Mouse (Mus musculus): ENCODE results near the gene Cacnb2. TPM values are rescaled to one million over a fixed set of nuclear protein-coding genes. Genes with fewer than 3 reads are reported as not detected.

Cacnb2 gene
- total RNA-seq, 2 experiments from 2014 or later = 0.70 to 1.4 TPM

- no peak for DNase-seq
- intact Hi-C loops (cut with DNase I; ENCODE audit: low total_unique reads) = no loop called here
These were observed 327.0 kb downstream of the Cacnb2 start for GRCm38 (mm10) chr2:14929866-14930265.

- no peak for DNase-seq
- intact Hi-C loops (cut with DNase I; ENCODE audit: low total_unique reads) = no loop called here
These were observed 329.1 kb downstream of the Cacnb2 start for GRCm38 (mm10) chr2:14931968-14932367.

- intact Hi-C loops (cut with DNase I; ENCODE audit: low total_unique reads) = no loop called here
These were observed 333.6 kb downstream of the Cacnb2 start for GRCm38 (mm10) chr2:14936492-14936891.

GRCm38 (mm10) chr2:14942261-14942660 is 339.4 kb downstream of the Cacnb2 start:
- intact Hi-C loops (cut with DNase I; ENCODE audit: low total_unique reads) = no loop called here
- no peak for DNase-seq

More at GRCm38 (mm10) chr2:14936492-14936891, 333.6 kb downstream of the Cacnb2 start:
- no peak for DNase-seq

GRCm38 (mm10) chr2:14943691-14944357 is 340.9 kb downstream of the Cacnb2 start:
- no peak for DNase-seq
- intact Hi-C loops (cut with DNase I; ENCODE audit: low total_unique reads) = no loop called here

- DNase-seq = no peak
- intact Hi-C loops (cut with DNase I; ENCODE audit: low total_unique reads) = no loop called here
These were observed 350.2 kb downstream of the Cacnb2 start for GRCm38 (mm10) chr2:14953090-14953489.

GRCm38 (mm10) chr2:14960963-14961488 is 358.1 kb downstream of the Cacnb2 start:
- intact Hi-C loops (cut with DNase I; ENCODE audit: low total_unique reads) = no loop called here
- no peak for DNase-seq

- intact Hi-C loops (cut with DNase I; ENCODE audit: low total_unique reads) = no loop called here
- no peak for DNase-seq
These were observed 358.6 kb downstream of the Cacnb2 start for GRCm38 (mm10) chr2:14961493-14961892.

GRCm38 (mm10) chr2:14984029-14984428 is 381.1 kb downstream of the Cacnb2 start:
- intact Hi-C loops (cut with DNase I; ENCODE audit: low total_unique reads) = no loop called here
- no peak for DNase-seq

- no peak for DNase-seq
- intact Hi-C loops (cut with DNase I; ENCODE audit: low total_unique reads) = no loop called here
These were observed 385.6 kb downstream of the Cacnb2 start for GRCm38 (mm10) chr2:14988451-14988850.

GRCm38 (mm10) chr2:14989350-14989749 is 386.5 kb downstream of the Cacnb2 start:
- intact Hi-C loops (cut with DNase I; ENCODE audit: low total_unique reads) = no loop called here
- DNase-seq = no peak

- intact Hi-C loops (cut with DNase I; ENCODE audit: low total_unique reads) = no loop called here
These were observed 389.6 kb downstream of the Cacnb2 start for GRCm38 (mm10) chr2:14992531-14992930.

GRCm38 (mm10) chr2:14996036-14996435 is 393.1 kb downstream of the Cacnb2 start:
- intact Hi-C loops (cut with DNase I; ENCODE audit: low total_unique reads) = no loop called here
- DNase-seq = no peak

More at GRCm38 (mm10) chr2:14992531-14992930, 389.6 kb downstream of the Cacnb2 start:
- DNase-seq = no peak

- DNase-seq = no peak
- intact Hi-C loops (cut with DNase I; ENCODE audit: low total_unique reads) = no loop called here
These were observed 394.9 kb downstream of the Cacnb2 start for GRCm38 (mm10) chr2:14997836-14998235.

- intact Hi-C loops (cut with DNase I; ENCODE audit: low total_unique reads) = no loop called here
- no peak for DNase-seq
These were observed 404.6 kb downstream of the Cacnb2 start for GRCm38 (mm10) chr2:15007531-15007930.

- no peak for DNase-seq
- intact Hi-C loops (cut with DNase I; ENCODE audit: low total_unique reads) = no loop called here
These were observed 405.2 kb downstream of the Cacnb2 start for GRCm38 (mm10) chr2:15008072-15008471.

GRCm38 (mm10) chr2:15026817-15027216 is 423.9 kb downstream of the Cacnb2 start:
- intact Hi-C loops (cut with DNase I; ENCODE audit: low total_unique reads) = no loop called here
- no peak for DNase-seq

GRCm38 (mm10) chr2:15027816-15028215 is 424.9 kb downstream of the Cacnb2 start:
- intact Hi-C loops (cut with DNase I; ENCODE audit: low total_unique reads) = no loop called here
- no peak for DNase-seq

Measured in gastrocnemius, postnatal 14 days (tissue).